Mouse (Mus musculus) heart, adult 2 months (tissue): Measurements from ENCODE around the gene Mybpc2.

ENCODE experiments used
- CTCF ChIP-seq: fragments of 200-600 bp; IDR thresholded peaks from 2 replicates; pipeline ENCODE4 v1.8.1; 2022; ENCODE audit warnings: antibody characterized with exemption, mild to moderate bottlenecking, moderate library complexity
- POLR2A ChIP-seq: fragments of 200-500 bp; IDR thresholded peaks from 2 replicates; pipeline ENCODE4 v1.6.1; 2011; ENCODE audit warnings: mild to moderate bottlenecking, low read depth, low read length, control low read depth; ENCODE audit not compliant: insufficient read depth

DNA sequence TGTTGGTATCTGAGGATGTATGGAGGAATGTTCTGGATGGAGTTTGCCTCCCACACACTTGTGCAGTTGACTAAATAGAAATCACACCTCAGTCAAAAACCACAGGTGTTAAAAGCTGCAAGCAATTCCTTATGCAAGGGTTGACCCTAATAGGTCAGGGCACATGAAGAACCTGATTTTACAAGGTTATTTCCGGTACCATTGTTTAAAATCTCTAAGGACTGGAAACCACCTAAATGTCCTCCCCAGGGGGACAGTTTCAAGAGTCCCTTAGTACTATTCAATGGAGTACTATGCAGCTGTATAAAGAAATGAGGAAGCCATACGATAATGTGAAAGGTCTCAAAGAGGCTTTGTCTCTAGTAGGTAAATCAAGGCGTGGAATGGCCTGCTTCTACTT lies 21.8 kb upstream of the Mybpc2 start:
- no peak for TF ChIP-seq POLR2A
- no peak for TF ChIP-seq CTCF
